In genomic region chr10:42763246-42763645, GRCm38 (mm10) we compare ENCODE assay signal across 8 mouse cellular contexts. TPM values are rescaled to one million over a fixed set of nuclear protein-coding genes. Genes with fewer than 3 reads are reported as not detected.
DNase-seq lines count a peak whose midpoint lies in the region; ATAC-seq and TF ChIP-seq lines count a peak whose summit lies in the region.

No protein-coding gene starts in this region.

- intact Hi-C loops in heart, postnatal 10 days (cut with DNase I), result no loop called here

- no peak for DNase-seq in heart, postnatal 10 days
- no peak for DNase-seq in MEL (ENCODE audit: low read depth, low spot score)
- DNase-seq in midbrain, embryonic 10.5 days (ENCODE audit: low spot score), result no peak
- DNase-seq in embryo, embryonic 10.5 days (ENCODE audit: low spot score), result no peak
- DNase-seq in urinary bladder, adult 18-20 months (ENCODE audit: low spot score in 2 of 2), result no peak
- DNase-seq in gastrocnemius, adult 8-10 months (ENCODE audit: low spot score in 2 of 2), result no peak

- WGBS in heart, embryonic 11.5 days (ENCODE audit: insufficient replicate concordance), result 54% methylated on average over 4 of the region's 4 CpGs
- 50% methylated on average over 4 of the region's 4 CpGs for WGBS in hindbrain, embryonic 13.5 days
- WGBS in midbrain, embryonic 10.5 days, result 50% methylated on average over 4 of the region's 4 CpGs

- H3K36me3 ChIP-seq in heart, embryonic 11.5 days (ENCODE audit: control insufficient read depth, insufficient read depth, low read length), result no peaks in the 10 kb centered on the region
- H3K36me3 ChIP-seq in MEL (ENCODE audit: control insufficient read depth in 1 of 2, insufficient read depth in 2 of 2, low read length in 2 of 2), result peaks cover 3 to 17% of the 10 kb centered on the region in 2 experiments
- no peaks in the 10 kb centered on the region for H3K36me3 ChIP-seq in hindbrain, embryonic 13.5 days
- H3K36me3 ChIP-seq in midbrain, embryonic 10.5 days, result peaks cover 13% of the 10 kb centered on the region

- H3K79me2 ChIP-seq in MEL (ENCODE audit: control insufficient read depth, insufficient read depth, low read length, poor library complexity), result peaks cover 51% of the 10 kb centered on the region

- no peaks in the 10 kb centered on the region for H3K9me3 ChIP-seq in heart, embryonic 11.5 days (replicated peaks; ENCODE audit: control insufficient read depth, low read length)
- H3K9me3 ChIP-seq in MEL (replicated peaks; ENCODE audit: insufficient read depth, low read length), result no peaks in the 10 kb centered on the region
- no peaks in the 10 kb centered on the region for H3K9me3 ChIP-seq in hindbrain, embryonic 13.5 days
- H3K9me3 ChIP-seq in midbrain, embryonic 10.5 days (replicated peaks), result no peaks in the 10 kb centered on the region

- H3K27ac ChIP-seq in heart, embryonic 11.5 days (ENCODE audit: low read depth, low read length), result no peak overlapping the region
- no peak overlapping the region for H3K27ac ChIP-seq in MEL (ENCODE audit: control insufficient read depth, low read depth, low read length)
- no peak overlapping the region for H3K27ac ChIP-seq in hindbrain, embryonic 13.5 days
- H3K27ac ChIP-seq in midbrain, embryonic 10.5 days (replicated peaks), result no peak overlapping the region

- peak overlapping the region; percentile 73 for H3K4me2 ChIP-seq in heart, embryonic 11.5 days
- peak overlapping the region; percentile 90 for H3K4me2 ChIP-seq in hindbrain, embryonic 13.5 days

- H3K27me3 ChIP-seq in heart, embryonic 11.5 days (ENCODE audit: control insufficient read depth, insufficient read depth, low read length), result no peaks in the 10 kb centered on the region
- peaks cover 1 to 5% of the 10 kb centered on the region in 2 experiments; a peak in 1 of 4 replicates for H3K27me3 ChIP-seq in MEL (ENCODE audit: control insufficient read depth in 1 of 2, insufficient read depth in 2 of 2, low read length in 2 of 2)
- no peaks in the 10 kb centered on the region for H3K27me3 ChIP-seq in hindbrain, embryonic 13.5 days
- no peaks in the 10 kb centered on the region for H3K27me3 ChIP-seq in midbrain, embryonic 10.5 days (ENCODE audit: low read depth, poor library complexity, severe bottlenecking)

- no peak for TF ChIP-seq POLR2A in MEL (IDR thresholded peaks at IDR 0.05; ENCODE audit: control insufficient read depth in 1 of 2, insufficient read depth in 1 of 2, low read depth in 1 of 2, low read length in 2 of 2, poor library complexity in 1 of 2)

- no peak for ATAC-seq in heart, embryonic 11.5 days (replicated peaks; ENCODE audit: insufficient number of reproducible peaks, low FRiP score, low TSS enrichment)
- no peak for ATAC-seq in hindbrain, embryonic 13.5 days (ENCODE audit: low FRiP score)

- no peak for TF ChIP-seq CTCF in MEL (IDR thresholded peaks at IDR 0.05 in 2 of 3, conservative IDR thresholded peaks at IDR 0.05 in 1 of 3; ENCODE audit: control insufficient read depth in 1 of 3, insufficient read depth in 1 of 3, low read depth in 2 of 3, low read length in 3 of 3, poor library complexity in 1 of 3, severe bottlenecking in 1 of 3)

- H3K4me3 ChIP-seq in heart, embryonic 11.5 days (ENCODE audit: low read depth, low read length), result peak overlapping the region; percentile 99
- H3K4me3 ChIP-seq in MEL (ENCODE audit: control insufficient read depth in 1 of 2, insufficient read depth in 1 of 2, low read depth in 2 of 2, low read length in 2 of 2), result peak overlapping the region in 1 of 2 experiments; percentile 96; a peak in 3 of 4 replicates
- H3K4me3 ChIP-seq in hindbrain, embryonic 13.5 days, result peak overlapping the region; percentile 92
- peak overlapping the region; percentile 97 for H3K4me3 ChIP-seq in midbrain, embryonic 10.5 days

- no peak overlapping the region for H3K9ac ChIP-seq in heart, embryonic 11.5 days (ENCODE audit: low read depth, low read length)
- peak overlapping the region; percentile 32 for H3K9ac ChIP-seq in MEL (ENCODE audit: control insufficient read depth, low read depth, low read length, poor library complexity, severe bottlenecking)
- H3K9ac ChIP-seq in hindbrain, embryonic 13.5 days, result peak overlapping the region; percentile 53

- TF ChIP-seq RAD21 in MEL (IDR thresholded peaks at IDR 0.05; ENCODE audit: low read depth, low read length), result no peak

- H3K4me1 ChIP-seq in heart, embryonic 11.5 days (ENCODE audit: control insufficient read depth, insufficient read depth, low read length), result peaks cover 6% of the 10 kb centered on the region
- peaks cover 4 to 5% of the 10 kb centered on the region in 2 experiments; a peak in 3 of 4 replicates for H3K4me1 ChIP-seq in MEL (ENCODE audit: control insufficient read depth in 1 of 2, insufficient read depth in 2 of 2, low read length in 2 of 2)
- H3K4me1 ChIP-seq in hindbrain, embryonic 13.5 days (replicated peaks), result peaks cover 35% of the 10 kb centered on the region
- H3K4me1 ChIP-seq in midbrain, embryonic 10.5 days, result peaks cover 32% of the 10 kb centered on the region

- no peak for TF ChIP-seq EP300 in MEL (IDR thresholded peaks at IDR 0.05; ENCODE audit: low read depth in 1 of 2, low read length in 2 of 2)

TF ChIP-seq in MEL, 35 proteins besides CTCF, POLR2A, EP300 and RAD21:
- no peak for TF ChIP-seq GATA1 (IDR thresholded peaks at IDR 0.05; ENCODE audit: low read depth, low read length)

RNA-seq across cellular contexts. Expression of gene Sec63, which starts 1.9 kb away (rescaled TPM):
- polyA plus RNA-seq in heart, embryonic 11.5 days (2014; fragmentation: Nextera tagmentation; extraction: Ambion mirVana), result 17.3 and 19.0 TPM in 2 replicates
- total RNA-seq in heart, postnatal 10 days (2021), result 10 to 100 TPM; 30.1 to 34.3 TPM
- total RNA-seq in MEL (2012; rRNA removed), result 16.1 and 18.2 TPM in 2 replicates
- 100 to 1,000 TPM in 1 of 2 experiments, 10 to 100 TPM in 1; 41.8 to 119 TPM for polyA plus RNA-seq in MEL (2012; ENCODE audit: insufficient read depth in 1 of 2, insufficient read length in 2 of 2, low read depth in 1 of 2, low replicate concordance in 2 of 2, missing spikeins in 1 of 2)
- 23.7 and 23.9 TPM in 2 replicates for polyA plus RNA-seq in hindbrain, embryonic 13.5 days (2015; fragmentation: Nextera tagmentation; extraction: Ambion mirVana)
- 26.0 and 27.4 TPM in 2 replicates for polyA plus RNA-seq in midbrain, embryonic 10.5 days (2016; fragmentation: Nextera tagmentation; extraction: Ambion mirVana)
- total RNA-seq in gastrocnemius, adult 8-10 months (2022), result 10 to 100 TPM; 16.9 to 32.2 (median 24.9) TPM
